ENCODE assay signal across 8 mouse cellular contexts in the genomic region with DNA sequence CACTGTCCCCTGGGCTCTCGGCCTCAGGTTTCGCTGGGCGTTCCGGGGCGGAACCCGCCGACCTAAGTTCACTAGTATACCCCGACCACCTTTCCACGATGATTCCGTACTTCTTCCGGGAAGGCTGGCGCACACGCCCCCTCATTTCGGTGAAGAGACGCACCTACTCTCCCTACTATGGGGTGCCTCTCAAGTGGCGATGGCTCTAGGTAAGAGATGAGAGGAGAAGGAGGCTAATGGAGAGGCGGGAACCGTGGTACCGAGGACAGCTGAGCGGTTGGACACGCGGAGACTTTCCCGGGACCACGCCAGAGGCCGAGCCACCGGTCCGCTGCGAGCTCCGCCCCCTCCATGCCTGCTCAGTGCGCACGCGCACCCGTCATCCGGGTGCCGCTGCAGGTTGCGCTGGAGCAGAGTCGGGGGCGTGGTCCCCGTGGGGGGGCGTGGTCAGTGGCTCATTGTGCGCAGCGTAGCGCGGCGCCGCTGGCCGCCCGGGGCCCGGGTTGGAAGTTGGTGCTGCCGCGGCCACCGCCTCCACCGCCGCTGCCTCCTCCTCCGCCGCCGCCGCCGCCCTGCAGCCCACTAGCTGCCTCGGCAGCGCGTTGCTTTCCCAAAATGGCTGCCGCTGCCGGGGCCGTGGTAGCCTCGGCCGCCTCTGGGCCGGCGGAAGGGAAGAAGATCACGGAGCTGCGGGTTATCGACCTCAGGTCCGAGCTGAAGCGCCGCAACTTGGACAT. TPM values are rescaled to one million over a fixed set of nuclear protein-coding genes. Genes with fewer than 3 reads are reported as not detected.
A peak's percentile ranks its signal among the peaks of the same experiment; 100 is the strongest.
DNase-seq lines count a peak whose midpoint lies in the region; ATAC-seq and TF ChIP-seq lines count a peak whose summit lies in the region.

A gene (plus strand): TSS at position 450 of the 737 bp plus-strand sequence.

- peak; percentile 96 for ATAC-seq in forebrain, embryonic 12.5 days (ENCODE audit: low FRiP score)
- peak; percentile 98 for ATAC-seq in heart, postnatal 0 days (ENCODE audit: insufficient read depth, low read depth)
- ATAC-seq in liver, embryonic 16.5 days (ENCODE audit: low read depth): peak; percentile 93
- ATAC-seq in neural tube, embryonic 13.5 days (ENCODE audit: low read depth): peak; percentile 97

- H3K79me2 ChIP-seq in CH12.LX (replicated peaks; ENCODE audit: control insufficient read depth, extremely low read depth, insufficient read depth, poor library complexity, severe bottlenecking): peaks cover 23% of the 10 kb centered on the region

- dilution Hi-C loops in CH12.LX (cut with MboI; ENCODE audit: extremely low pct_ligation_motif_present, extremely low pct_unique_long_range_greater_than_20kb, low sequenced_read_pairs): no loop called here

- peaks cover 2% of the 10 kb centered on the region for H3K27me3 ChIP-seq in CH12.LX (replicated peaks)
- H3K27me3 ChIP-seq in forebrain, embryonic 12.5 days: no peaks in the 10 kb centered on the region
- no peaks in the 10 kb centered on the region for H3K27me3 ChIP-seq in heart, postnatal 0 days (ENCODE audit: control insufficient read depth, insufficient read depth, low read length)
- H3K27me3 ChIP-seq in liver, embryonic 16.5 days (ENCODE audit: control insufficient read depth, insufficient read depth, low read depth, low read length): no peaks in the 10 kb centered on the region
- no peaks in the 10 kb centered on the region for H3K27me3 ChIP-seq in neural tube, embryonic 13.5 days
- H3K27me3 ChIP-seq in testis, adult 2 months (ENCODE audit: control insufficient read depth, insufficient read depth, low read length): no peaks in the 10 kb centered on the region

- peak within 1 kb of the TSS; percentile 92 for H3K4me2 ChIP-seq in CH12.LX (ENCODE audit: insufficient read depth, low read depth, poor library complexity, severe bottlenecking)
- H3K4me2 ChIP-seq in forebrain, embryonic 12.5 days: peak within 1 kb of the TSS; percentile 83
- peak within 1 kb of the TSS; percentile 96 for H3K4me2 ChIP-seq in heart, postnatal 0 days (ENCODE audit: low read depth, low read length)
- H3K4me2 ChIP-seq in liver, embryonic 16.5 days (ENCODE audit: low read depth, low read length): peak within 1 kb of the TSS; percentile 98
- peak within 1 kb of the TSS; percentile 85 for H3K4me2 ChIP-seq in neural tube, embryonic 13.5 days

- peak within 1 kb of the TSS; percentile 77 for H3K9ac ChIP-seq in CH12.LX (ENCODE audit: insufficient read depth, low read depth)
- peak within 1 kb of the TSS; percentile 95 for H3K9ac ChIP-seq in forebrain, embryonic 12.5 days
- peak within 1 kb of the TSS; percentile 92 for H3K9ac ChIP-seq in heart, postnatal 0 days (replicated peaks; ENCODE audit: low read depth, low read length)
- peak within 1 kb of the TSS; percentile 92 for H3K9ac ChIP-seq in liver, embryonic 16.5 days (ENCODE audit: low read depth, low read length)
- peak within 1 kb of the TSS; percentile 97 for H3K9ac ChIP-seq in neural tube, embryonic 13.5 days

- H3K4me1 ChIP-seq in CH12.LX (ENCODE audit: control insufficient read depth in 1 of 2, insufficient read depth in 2 of 2): peaks cover 0 to 20% of the 10 kb centered on the region in 2 experiments; a peak in 2 of 4 replicates
- H3K4me1 ChIP-seq in forebrain, embryonic 12.5 days: peaks cover 20% of the 10 kb centered on the region
- peaks cover 11% of the 10 kb centered on the region; the same call in 1 of the 2 replicates for H3K4me1 ChIP-seq in heart, postnatal 0 days (ENCODE audit: control insufficient read depth, insufficient read depth)
- H3K4me1 ChIP-seq in liver, embryonic 16.5 days (ENCODE audit: control insufficient read depth, low read depth, low read length): peaks cover 10% of the 10 kb centered on the region
- peaks cover 30% of the 10 kb centered on the region for H3K4me1 ChIP-seq in neural tube, embryonic 13.5 days (replicated peaks)
- H3K4me1 ChIP-seq in testis, adult 2 months (ENCODE audit: control insufficient read depth, insufficient read depth, low read length): no peaks in the 10 kb centered on the region; the same call in 1 of the 2 replicates

- H3K9me3 ChIP-seq in CH12.LX (replicated peaks; ENCODE audit: low read length): no peaks in the 10 kb centered on the region
- H3K9me3 ChIP-seq in forebrain, embryonic 12.5 days: no peaks in the 10 kb centered on the region
- H3K9me3 ChIP-seq in heart, postnatal 0 days (replicated peaks; ENCODE audit: control insufficient read depth, low read length): no peaks in the 10 kb centered on the region
- no peaks in the 10 kb centered on the region for H3K9me3 ChIP-seq in liver, embryonic 16.5 days (replicated peaks; ENCODE audit: control insufficient read depth, low read length)
- no peaks in the 10 kb centered on the region for H3K9me3 ChIP-seq in neural tube, embryonic 13.5 days

- no peak for TF ChIP-seq CTCF in CH12.LX (conservative IDR thresholded peaks at IDR 0.05 in 1 of 2, IDR thresholded peaks at IDR 0.05 in 1 of 2; ENCODE audit: low read depth in 2 of 2, low read length in 2 of 2)
- TF ChIP-seq CTCF in heart, postnatal 0 days (IDR thresholded peaks at IDR 0.05; ENCODE audit: low read depth): no peak
- no peak for TF ChIP-seq CTCF in testis, adult 2 months (IDR thresholded peaks at IDR 0.05; ENCODE audit: control insufficient read depth, insufficient read depth, insufficient replicate concordance, low read depth, low read length)

- peaks cover 0 to 10% of the 10 kb centered on the region in 2 experiments for H3K36me3 ChIP-seq in CH12.LX (replicated peaks in 1 of 2; ENCODE audit: control insufficient read depth in 1 of 2, insufficient read depth in 1 of 2, low read length in 1 of 2)
- H3K36me3 ChIP-seq in forebrain, embryonic 12.5 days (replicated peaks): peaks cover 2% of the 10 kb centered on the region; the same call in 1 of the 2 replicates
- no peaks in the 10 kb centered on the region; the same call in 1 of the 2 replicates for H3K36me3 ChIP-seq in heart, postnatal 0 days (replicated peaks; ENCODE audit: control insufficient read depth, insufficient read depth, low read length)
- no peaks in the 10 kb centered on the region for H3K36me3 ChIP-seq in liver, embryonic 16.5 days (ENCODE audit: control insufficient read depth, insufficient read depth)
- no peaks in the 10 kb centered on the region for H3K36me3 ChIP-seq in neural tube, embryonic 13.5 days
- peaks cover 2% of the 10 kb centered on the region for H3K36me3 ChIP-seq in testis, adult 2 months (ENCODE audit: control insufficient read depth, insufficient read depth, low read length)

- peak within 1 kb of the TSS; percentile 91 for H3K27ac ChIP-seq in CH12.LX (ENCODE audit: insufficient read depth, low read depth)
- peak within 1 kb of the TSS; percentile 99 for H3K27ac ChIP-seq in forebrain, embryonic 12.5 days
- H3K27ac ChIP-seq in heart, postnatal 0 days (ENCODE audit: low read depth): peak within 1 kb of the TSS; percentile 99
- peak within 1 kb of the TSS; percentile 99 for H3K27ac ChIP-seq in liver, embryonic 16.5 days (ENCODE audit: low read length)
- peak within 1 kb of the TSS; percentile 99 for H3K27ac ChIP-seq in neural tube, embryonic 13.5 days (replicated peaks)
- peak within 1 kb of the TSS; percentile 99 for H3K27ac ChIP-seq in testis, adult 2 months (ENCODE audit: control insufficient read depth, insufficient read depth, low read depth, low read length)

- in situ Hi-C loops in CH12.LX (cut with MboI; ENCODE audit: low pct_ligation_motif_present, low pct_unique_long_range_greater_than_20kb, low sequenced_read_pairs): no loop called here

- peak; percentile 83 for TF ChIP-seq POLR2A in CH12.LX (IDR thresholded peaks at IDR 0.05; ENCODE audit: low read depth, low read length)
- TF ChIP-seq POLR2A in testis, adult 2 months (IDR thresholded peaks at IDR 0.05; ENCODE audit: control insufficient read depth, low read depth, low read length): peak; percentile 92

- TF ChIP-seq RAD21 in CH12.LX (IDR thresholded peaks at IDR 0.05; ENCODE audit: low read depth, low read length): no peak

- TF ChIP-seq EP300 in CH12.LX (IDR thresholded peaks at IDR 0.05; ENCODE audit: low read length): no peak
- no peak for TF ChIP-seq EP300 in heart, postnatal 0 days (IDR thresholded peaks at IDR 0.05; ENCODE audit: low read depth)

- peak; percentile 94 for DNase-seq in CH12.LX (ENCODE audit: extremely low read depth)
- peak; percentile 96 for DNase-seq in c-Kit-positive CD71-positive TER-119-negative erythroid progenitor cells, embryonic 14.5 days (ENCODE audit: low read depth)
- peak; percentile 95 for DNase-seq in heart, postnatal 0 days (ENCODE audit: low spot score)
- DNase-seq in kidney, postnatal 4 days: peak; percentile 100

- WGBS in forebrain, embryonic 12.5 days: under 1% methylated on average over 74 of the region's 75 CpGs
- WGBS in heart, postnatal 0 days: 0% methylated on average over 60 of the region's 75 CpGs
- under 1% methylated on average over 74 of the region's 75 CpGs for WGBS in liver, embryonic 16.5 days (ENCODE audit: insufficient replicate concordance)
- under 1% methylated on average over 73 of the region's 75 CpGs for WGBS in neural tube, embryonic 13.5 days

- peak within 1 kb of the TSS; percentile 70 to 99 (median 89) for H3K4me3 ChIP-seq in CH12.LX (replicated peaks in 1 of 3; ENCODE audit: low read depth in 2 of 3, low read length in 2 of 3, poor library complexity in 1 of 3)
- peak within 1 kb of the TSS; percentile 97 for H3K4me3 ChIP-seq in forebrain, embryonic 12.5 days (replicated peaks)
- peak within 1 kb of the TSS; percentile 92 for H3K4me3 ChIP-seq in heart, postnatal 0 days (ENCODE audit: low read depth, low read length)
- H3K4me3 ChIP-seq in liver, embryonic 16.5 days (ENCODE audit: low read depth, low read length): peak within 1 kb of the TSS; percentile 94
- peak within 1 kb of the TSS; percentile 84 for H3K4me3 ChIP-seq in neural tube, embryonic 13.5 days
- peak within 1 kb of the TSS; percentile 98 for H3K4me3 ChIP-seq in testis, adult 2 months (ENCODE audit: control insufficient read depth, low read depth, low read length)

TF ChIP-seq in CH12.LX, 34 proteins besides CTCF, POLR2A, EP300 and RAD21 (continues in another document):
- TF ChIP-seq KAT2A (IDR thresholded peaks at IDR 0.05; ENCODE audit: insufficient replicate concordance, low read length): 0 out of 2 replicates have a peak, but pooled peaks have one; percentile 49
- 0 out of 2 replicates have a peak, but pooled peaks have one; percentile 28 for TF ChIP-seq MAZ (IDR thresholded peaks at IDR 0.05; ENCODE audit: low read depth, low read length)
- peak; percentile 98 for TF ChIP-seq NRF1 (IDR thresholded peaks at IDR 0.05; ENCODE audit: low read depth, low read length)

RNA-seq across cellular contexts. Expression of the gene that starts here (rescaled TPM):
- total RNA-seq in CH12.LX (2012; rRNA removed): 37.6 and 42.5 TPM in 2 replicates
- 42.4 and 47.7 TPM in 2 replicates for total RNA-seq in CH12.LX (2014; rRNA removed)
- polyA plus RNA-seq in CH12.LX (2012; ENCODE audit: insufficient read length, low read depth): 94.5 and 104 TPM in 2 replicates
- polyA plus RNA-seq in forebrain, embryonic 12.5 days (2016; fragmentation: Nextera tagmentation; extraction: Ambion mirVana): 79.7 and 85.8 TPM in 2 replicates
- total RNA-seq in heart, postnatal 0 days (2014; rRNA removed; ENCODE audit: low replicate concordance): 19.0 and 23.0 TPM in 2 replicates
- polyA plus RNA-seq in heart, postnatal 0 days (2015; fragmentation: Nextera tagmentation; extraction: Ambion mirVana): 23.9 and 24.2 TPM in 2 replicates
- 14.9 and 16.1 TPM in 2 replicates for polyA plus RNA-seq in liver, embryonic 16.5 days (2015; fragmentation: Nextera tagmentation; extraction: Ambion mirVana)
- 67.8 and 69.8 TPM in 2 replicates for polyA plus RNA-seq in neural tube, embryonic 13.5 days (2015; fragmentation: Nextera tagmentation; extraction: Ambion mirVana)
- 32.3 and 34.5 TPM in 2 replicates for polyA plus RNA-seq in testis, adult 2 months (2012; rRNA removed)

Comparison
In these comparisons a context has a peak if more than half of its experiments do, and no peak if none do; other contexts are left out.
1. Peak in every context shown above with its lines: DNase-seq, ATAC-seq, H3K4me3 ChIP-seq and H3K27ac ChIP-seq.